Mouse (Mus musculus) MEL (cell line): ENCODE measurements around the gene Gpr137. TPM values are rescaled to one million over a fixed set of nuclear protein-coding genes. Genes with fewer than 3 reads are reported as not detected.

Experiments
- DNase-seq: peaks from one replicate; pipeline ENCODE4 v3.0.0; 2011; ENCODE audit warnings: low read depth, low spot score
- H3K27ac ChIP-seq: 2 replicates; pipeline ENCODE4 v1.5.1; 2012; ENCODE audit warnings: low read depth, mild to moderate bottlenecking, control low read depth, low read length, moderate library complexity; ENCODE audit not compliant: control insufficient read depth
- H3K27me3 ChIP-seq, 2 experiments: fragments of 150-350 bp in 1 of 2; sonication (generic) in 1 of 2; 2 replicates each; pipeline ENCODE4 v1.6.1; 2012; ENCODE audit warnings: low read length in 2 of 2, mild to moderate bottlenecking in 2 of 2, improper control_type of control experiment in 1 of 2, moderate library complexity in 1 of 2; ENCODE audit not compliant: insufficient read depth in 2 of 2, control insufficient read depth in 1 of 2
- H3K36me3 ChIP-seq, 2 experiments: 2 replicates each; pipeline ENCODE4 v1.6.1; 2012 to 2014; ENCODE audit warnings: low read length in 2 of 2, improper control_type of control experiment in 1 of 2, inconsistent platforms in 1 of 2, mild to moderate bottlenecking in 1 of 2; ENCODE audit not compliant: insufficient read depth in 2 of 2, control insufficient read depth in 1 of 2
- H3K4me1 ChIP-seq, 2 experiments: fragments of 150-350 bp in 1 of 2; sonication (generic) in 1 of 2; 2 replicates each; pipeline ENCODE4 v1.6.1; 2012; ENCODE audit warnings: low read length in 2 of 2, improper control_type of control experiment in 1 of 2, mild to moderate bottlenecking in 1 of 2; ENCODE audit not compliant: insufficient read depth in 2 of 2, control insufficient read depth in 1 of 2
- H3K4me3 ChIP-seq, 2 experiments: fragments of 150-350 bp in 1 of 2; sonication (generic) in 1 of 2; 2 replicates each; pipeline ENCODE4 v1.5.1; 2012; ENCODE audit warnings: low read depth in 2 of 2, low read length in 2 of 2, mild to moderate bottlenecking in 2 of 2, moderate library complexity in 2 of 2, control low read depth in 1 of 2, improper control_type of control experiment in 1 of 2; ENCODE audit not compliant: control insufficient read depth in 1 of 2, insufficient read depth in 1 of 2
- H3K79me2 ChIP-seq: 2 replicates; pipeline ENCODE4 v1.6.1; 2012; ENCODE audit warnings: mild to moderate bottlenecking, low read length, moderate library complexity; ENCODE audit not compliant: control insufficient read depth, poor library complexity, insufficient read depth
- H3K9ac ChIP-seq: 2 replicates; pipeline ENCODE4 v1.6.1; 2012; ENCODE audit warnings: low read depth, mild to moderate bottlenecking, control low read depth, low read length, moderate library complexity; ENCODE audit not compliant: control insufficient read depth, poor library complexity, severe bottlenecking
- H3K9me3 ChIP-seq: fragments of 150-350 bp; sonication (generic); replicated peaks from 2 replicates; pipeline ENCODE4 v1.6.1; 2012; ENCODE audit warnings: mild to moderate bottlenecking, low read length, improper control_type of control experiment, moderate library complexity; ENCODE audit not compliant: insufficient read depth
- CTCF ChIP-seq, 3 experiments: IDR thresholded peaks in 2 of 3; conservative IDR thresholded peaks in 1 of 3; 2 replicates each; pipeline ENCODE4 v1.5.1; 2011 to 2012; ENCODE audit warnings: low read length in 3 of 3, low read depth in 2 of 3, mild to moderate bottlenecking in 2 of 3, improper control_type of control experiment in 1 of 3, inconsistent platforms in 1 of 3, mixed read lengths in 1 of 3, moderate library complexity in 1 of 3; ENCODE audit not compliant: control insufficient read depth in 1 of 3, insufficient read depth in 1 of 3, poor library complexity in 1 of 3, severe bottlenecking in 1 of 3
- E2F4 ChIP-seq: IDR thresholded peaks from 2 replicates; pipeline ENCODE4 v1.6.1; 2011; ENCODE audit warnings: low read depth, low read length, improper control_type of control experiment, borderline replicate concordance
- ETS1 ChIP-seq: IDR thresholded peaks from 2 replicates; pipeline ENCODE4 v1.6.1; 2012; ENCODE audit warnings: low read depth, mild to moderate bottlenecking, inconsistent platforms, low read length, improper control_type of control experiment, moderate library complexity
- GATA1 ChIP-seq: IDR thresholded peaks from 2 replicates; pipeline ENCODE4 v1.6.1; 2011; ENCODE audit warnings: low read depth, low read length, improper control_type of control experiment
- JUND ChIP-seq: IDR thresholded peaks from 2 replicates; pipeline ENCODE4 v1.6.1; 2011; ENCODE audit warnings: low read depth, mild to moderate bottlenecking, improper control_type of control experiment, low read length
- KAT2A ChIP-seq: conservative IDR thresholded peaks from 2 replicates; pipeline ENCODE4 v1.6.1; 2012; ENCODE audit warnings: low read depth, low read length, improper control_type of control experiment, inconsistent platforms
- MAFK ChIP-seq: IDR thresholded peaks from 2 replicates; pipeline ENCODE4 v1.6.1; 2011; ENCODE audit warnings: low read depth, mild to moderate bottlenecking, low read length, improper control_type of control experiment, borderline replicate concordance
- MAX ChIP-seq: IDR thresholded peaks from 2 replicates; pipeline ENCODE4 v1.6.1; 2011; ENCODE audit warnings: low read length, improper control_type of control experiment
- MAZ ChIP-seq: IDR thresholded peaks from 2 replicates; pipeline ENCODE4 v1.6.1; 2012; ENCODE audit warnings: low read depth, mild to moderate bottlenecking, inconsistent platforms, low read length, improper control_type of control experiment
- MEF2A ChIP-seq: IDR thresholded peaks from 2 replicates; pipeline ENCODE4 v1.6.1; 2014; ENCODE audit warnings: low read depth, mild to moderate bottlenecking, inconsistent platforms, low read length, improper control_type of control experiment; ENCODE audit not compliant: poor library complexity, insufficient replicate concordance, severe bottlenecking; ENCODE audit errors: extremely low read depth
- MXI1 ChIP-seq: IDR thresholded peaks from 2 replicates; pipeline ENCODE4 v1.6.1; 2011; ENCODE audit warnings: mild to moderate bottlenecking, low read depth, low read length, improper control_type of control experiment
- MYB ChIP-seq: IDR thresholded peaks from 2 replicates; pipeline ENCODE4 v1.6.1; 2011; ENCODE audit warnings: mild to moderate bottlenecking, low read depth, low read length, improper control_type of control experiment
- MYC ChIP-seq: IDR thresholded peaks from 2 replicates; pipeline ENCODE4 v1.6.1; 2011; ENCODE audit warnings: low read depth, mild to moderate bottlenecking, low read length, improper control_type of control experiment, moderate library complexity
- NRF1 ChIP-seq: IDR thresholded peaks from 2 replicates; pipeline ENCODE4 v1.6.1; 2014; ENCODE audit warnings: low read depth, mild to moderate bottlenecking, inconsistent platforms, low read length, improper control_type of control experiment, moderate library complexity; ENCODE audit not compliant: poor library complexity, insufficient read depth, severe bottlenecking
- POLR2A ChIP-seq, 2 experiments: IDR thresholded peaks; 2 replicates each; pipeline ENCODE4 v1.6.1; 2011 to 2012; ENCODE audit warnings: low read length in 2 of 2, mild to moderate bottlenecking in 2 of 2, control low read depth in 1 of 2, improper control_type of control experiment in 1 of 2, low read depth in 1 of 2, moderate library complexity in 1 of 2; ENCODE audit not compliant: control insufficient read depth in 1 of 2, insufficient read depth in 1 of 2, poor library complexity in 1 of 2
- POLR2AphosphoS2 ChIP-seq: IDR thresholded peaks from 2 replicates; pipeline ENCODE4 v1.6.1; 2011; ENCODE audit warnings: low read length, improper control_type of control experiment
- POLR2AphosphoS5 ChIP-seq: IDR thresholded peaks from 2 replicates; pipeline ENCODE4 v1.6.1; 2012; ENCODE audit warnings: low read depth, borderline replicate concordance, mild to moderate bottlenecking, inconsistent platforms, low read length, moderate library complexity, mixed read lengths
- RAD21 ChIP-seq: IDR thresholded peaks from 2 replicates; pipeline ENCODE4 v1.6.1; 2011; ENCODE audit warnings: mild to moderate bottlenecking, low read depth, low read length, improper control_type of control experiment
- SIN3A ChIP-seq: IDR thresholded peaks from 2 replicates; pipeline ENCODE4 v1.6.1; 2012; ENCODE audit warnings: low read length, improper control_type of control experiment, inconsistent platforms
- SMC3 ChIP-seq: IDR thresholded peaks from 2 replicates; pipeline ENCODE4 v1.6.1; 2011; ENCODE audit warnings: low read depth, low read length, improper control_type of control experiment
- TAL1 ChIP-seq: IDR thresholded peaks from 2 replicates; pipeline ENCODE4 v1.6.1; 2012; ENCODE audit warnings: mild to moderate bottlenecking, inconsistent platforms, low read length, moderate library complexity, mixed read lengths
- TCF12 ChIP-seq: IDR thresholded peaks from 2 replicates; pipeline ENCODE4 v1.6.1; 2014; ENCODE audit warnings: low read depth, mild to moderate bottlenecking, inconsistent platforms, low read length, improper control_type of control experiment, moderate library complexity
- USF2 ChIP-seq, 2 experiments: IDR thresholded peaks; 2 replicates each; pipeline ENCODE4 v1.6.1; 2011 to 2012; ENCODE audit warnings: improper control_type of control experiment in 2 of 2, low read length in 2 of 2, borderline replicate concordance in 1 of 2, inconsistent platforms in 1 of 2, low read depth in 1 of 2, mild to moderate bottlenecking in 1 of 2; ENCODE audit not compliant: insufficient read depth in 1 of 2
- ZC3H11A ChIP-seq: IDR thresholded peaks from 2 replicates; pipeline ENCODE4 v1.6.1; 2012; ENCODE audit warnings: low read depth, mild to moderate bottlenecking, inconsistent platforms, low read length, improper control_type of control experiment
- ZKSCAN1 ChIP-seq: IDR thresholded peaks from 2 replicates; pipeline ENCODE4 v1.6.1; 2012; ENCODE audit warnings: low read depth, mild to moderate bottlenecking, inconsistent platforms, low read length, improper control_type of control experiment, moderate library complexity
- ZMIZ1 ChIP-seq: IDR thresholded peaks from 2 replicates; pipeline ENCODE4 v1.6.1; 2012; ENCODE audit warnings: low read depth, mild to moderate bottlenecking, inconsistent platforms, low read length, improper control_type of control experiment, moderate library complexity
- polyA plus RNA-seq, 2 experiments: library from polyadenylated mRNA; stranded (reverse) in 1 of 2; unstranded in 1 of 2; fragments of >175 nt in 1 of 2; fragments of >200 nt in 1 of 2; gene quantifications; 2 replicates each; pipeline versions ENCODE4 v1.2.1 to v1.2.4; 2012; ENCODE audit warnings: low replicate concordance in 2 of 2, low read depth in 1 of 2; ENCODE audit not compliant: insufficient read length in 2 of 2, insufficient read depth in 1 of 2, missing spikeins in 1 of 2
- total RNA-seq: library from RNA; depleted of rRNA; stranded (reverse); fragments of 300-350 nt; gene quantifications from 2 replicates; pipeline ENCODE4 v1.2.3, GENCODE M21; 2012

The Gpr137 gene
- total and polyA plus RNA-seq, 3 experiments, result 27.1 to 35.3 TPM; not detected in 1

DNA sequence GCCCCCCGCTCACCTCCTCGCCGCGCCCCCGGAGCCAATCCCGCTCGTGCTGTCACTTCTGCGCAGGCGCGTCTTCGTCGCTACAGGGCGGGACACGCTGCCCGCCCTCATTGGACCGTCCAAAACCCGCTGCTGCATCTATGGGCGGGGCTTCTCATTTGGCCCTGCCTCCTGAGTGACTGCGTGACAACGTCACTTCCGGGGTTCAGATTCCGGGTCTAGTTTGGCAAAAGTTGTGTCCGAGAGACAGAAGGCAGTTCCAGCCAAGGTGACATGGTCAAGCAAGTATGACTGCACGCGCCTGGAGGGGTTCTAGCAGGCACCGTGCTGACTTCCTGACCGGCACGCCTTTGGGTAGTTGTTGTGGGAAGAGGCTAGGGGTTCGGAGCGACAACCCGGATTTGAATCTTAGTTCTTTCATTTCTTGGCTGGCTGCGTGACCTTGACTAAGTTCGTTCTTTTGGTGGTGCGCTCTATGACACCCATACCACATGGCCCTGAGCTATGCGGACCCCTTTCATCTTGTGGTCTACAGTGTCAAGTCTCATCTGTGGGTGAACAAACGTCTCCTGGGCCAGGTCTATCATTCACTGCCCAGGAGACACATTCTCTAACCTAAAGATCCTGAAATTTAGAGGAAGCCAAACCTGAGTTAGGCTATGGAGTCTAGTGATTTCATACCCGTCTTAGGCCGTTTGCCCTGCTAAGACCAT is 38.3 kb upstream of the Gpr137 start, which contains the start of gene Fkbp2 (continued):
- TF ChIP-seq CTCF (IDR thresholded peaks at IDR 0.05 in 2 of 3, conservative IDR thresholded peaks at IDR 0.05 in 1 of 3; ENCODE audit: control insufficient read depth in 1 of 3, insufficient read depth in 1 of 3, low read depth in 2 of 3, low read length in 3 of 3, poor library complexity in 1 of 3, severe bottlenecking in 1 of 3) (no peak), RAD21 (no peak), NRF1 (peak; percentile 84)
- TF ChIP-seq, all 39 proteins: peak for 20

DNA sequence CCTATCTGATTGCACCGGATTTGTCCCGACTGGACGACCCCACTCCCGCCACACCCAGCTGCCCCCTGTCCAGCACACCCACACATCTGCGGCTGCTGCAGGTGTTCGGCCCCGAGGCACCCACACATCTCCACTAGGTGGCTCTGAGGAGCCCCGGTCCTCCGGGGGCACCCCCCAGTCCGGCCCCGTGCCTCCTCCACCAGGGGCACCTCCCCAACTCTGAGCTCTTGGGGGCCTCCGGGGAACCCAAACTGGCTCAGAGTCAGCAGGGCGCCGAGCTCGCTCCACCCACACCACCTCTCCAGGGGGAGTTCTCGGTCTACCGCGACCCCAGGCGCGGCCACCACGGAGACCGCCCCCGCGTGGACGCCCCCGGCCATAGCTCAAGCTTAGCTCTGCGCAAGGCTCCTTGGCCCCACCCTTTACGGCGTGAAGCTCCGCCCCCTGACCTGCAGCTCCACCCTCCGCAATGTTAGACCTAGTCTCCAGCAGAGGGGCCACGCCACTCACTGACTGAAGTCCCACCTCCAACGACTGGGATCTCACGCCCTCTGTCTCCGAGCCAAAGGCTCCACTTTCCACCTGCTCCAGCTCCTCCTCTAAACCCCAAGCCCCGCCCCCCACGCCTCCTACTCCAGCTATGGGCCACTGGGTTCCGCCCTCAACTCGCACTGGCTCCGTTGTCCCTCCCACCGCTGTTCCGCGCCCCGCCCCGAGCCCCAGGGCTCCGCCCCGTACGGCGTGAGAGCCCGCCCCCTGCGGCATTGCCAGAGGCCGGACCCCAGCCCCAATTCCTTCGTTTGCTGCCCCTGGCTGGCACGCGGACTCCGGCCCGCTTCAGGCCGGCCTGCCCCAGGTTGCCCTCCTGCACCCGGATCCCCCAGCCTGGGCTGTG is 37.5 kb upstream of the Gpr137 start:
- peak; percentile 99 for DNase-seq
- Histone ChIP-seq H3K27me3 (no peaks in the 10 kb centered on the region), H3K27ac (peak overlapping the region; percentile 45), H3K79me2 (peaks cover 39% of the 10 kb centered on the region), H3K36me3 (peaks cover 0 to 23% of the 10 kb centered on the region in 2 experiments; a peak in 2 of 4 replicates), H3K9me3 (no peaks in the 10 kb centered on the region), H3K4me3 (peak overlapping the region; percentile 56 to 60), H3K4me1 (peaks cover 0 to 19% of the 10 kb centered on the region in 2 experiments; a peak in 2 of 4 replicates), H3K9ac (peak overlapping the region; percentile 74)
- 0 out of 2 replicates have a peak, but pooled peaks have one; percentile 46 for TF ChIP-seq ZMIZ1
- 0 out of 2 replicates have a peak, but pooled peaks have one; percentile 50 for TF ChIP-seq MAZ
- TF ChIP-seq ETS1, result no peak
- no peak for TF ChIP-seq MXI1
- TF ChIP-seq POLR2AphosphoS2, result no peak; the same call in 1 of the 2 replicates
- TF ChIP-seq CTCF (IDR thresholded peaks at IDR 0.05 in 2 of 3, conservative IDR thresholded peaks at IDR 0.05 in 1 of 3; ENCODE audit: control insufficient read depth in 1 of 3, insufficient read depth in 1 of 3, low read depth in 2 of 3, low read length in 3 of 3, poor library complexity in 1 of 3, severe bottlenecking in 1 of 3), result peak; percentile 54 to 86 (median 55)
- 0 out of 2 replicates have a peak, but pooled peaks have one; percentile 25 for TF ChIP-seq TCF12
- no peak for TF ChIP-seq MYB
- no peak for TF ChIP-seq GATA1
- 0 out of 2 replicates have a peak, but pooled peaks have one; percentile 37 for TF ChIP-seq NRF1
- no peak for TF ChIP-seq JUND
- TF ChIP-seq SMC3, result peak; percentile 38
- no peak for TF ChIP-seq ZKSCAN1
- TF ChIP-seq TAL1, result no peak
- TF ChIP-seq MAX, result no peak; the same call in 1 of the 2 replicates
- no peak for TF ChIP-seq MEF2A
- peak; percentile 54; the same call in 1 of the 2 replicates for TF ChIP-seq SIN3A
- TF ChIP-seq MYC, result no peak
- no peak for TF ChIP-seq MAFK
- TF ChIP-seq RAD21, result no peak
- no peak for TF ChIP-seq POLR2AphosphoS5
- TF ChIP-seq KAT2A, result no peak
- no peak for TF ChIP-seq E2F4
- TF ChIP-seq ZC3H11A, result no peak
- no peak for TF ChIP-seq USF2 (IDR thresholded peaks at IDR 0.05; ENCODE audit: borderline replicate concordance in 1 of 2, insufficient read depth in 1 of 2, low read depth in 1 of 2, low read length in 2 of 2)
- TF ChIP-seq POLR2A (IDR thresholded peaks at IDR 0.05; ENCODE audit: control insufficient read depth in 1 of 2, insufficient read depth in 1 of 2, low read depth in 1 of 2, low read length in 2 of 2, poor library complexity in 1 of 2), result peak in 1 of 2 experiments; percentile 40; a peak in 2 of 4 replicates
